Mouse (Mus musculus): ENCODE measurements around the gene Gse1. TPM values are rescaled to one million over a fixed set of nuclear protein-coding genes. Genes with fewer than 3 reads are reported as not detected.

Gene Gse1
- polyA plus RNA-seq, 1 experiment from 2014 or later: 20.7 TPM

GRCm38 (mm10) chr8:120316707-120317106 is 88.5 kb downstream of the Gse1 start:
- no peaks in the 10 kb centered on the region for H3K36me3 ChIP-seq (ENCODE audit: control insufficient read depth, insufficient read depth, low read length)
- H3K27ac ChIP-seq (ENCODE audit: low read depth, low read length): no peak overlapping the region
- DNase-seq (ENCODE audit: low spot score, missing footprints) (no peak), ATAC-seq (ENCODE audit: low FRiP score) (no peak)
- peaks cover 12% of the 10 kb centered on the region for H3K4me1 ChIP-seq (ENCODE audit: control insufficient read depth, insufficient read depth, low read length)
- H3K4me2 ChIP-seq: no peak overlapping the region
- H3K9ac ChIP-seq (ENCODE audit: low read length): no peak overlapping the region
- 88% methylated on average over 7 of the region's 7 CpGs for WGBS
- H3K9me3 ChIP-seq (ENCODE audit: control insufficient read depth, low read length): no peaks in the 10 kb centered on the region
- no peaks in the 10 kb centered on the region for H3K27me3 ChIP-seq (ENCODE audit: control insufficient read depth, insufficient read depth, low read length)
- no peak overlapping the region for H3K4me3 ChIP-seq (ENCODE audit: low read depth, low read length)

- Histone ChIP-seq H3K4me3 (ENCODE audit: low read depth, low read length) (no peak overlapping the region), H3K36me3 (ENCODE audit: control insufficient read depth, insufficient read depth, low read length) (no peaks in the 10 kb centered on the region), H3K9me3 (ENCODE audit: control insufficient read depth, low read length) (no peaks in the 10 kb centered on the region), H3K4me1 (ENCODE audit: control insufficient read depth, insufficient read depth, low read length) (peaks cover 16% of the 10 kb centered on the region), H3K27ac (ENCODE audit: low read depth, low read length) (no peak overlapping the region), H3K4me2 (no peak overlapping the region), H3K27me3 (ENCODE audit: control insufficient read depth, insufficient read depth, low read length) (no peaks in the 10 kb centered on the region), H3K9ac (ENCODE audit: low read length) (no peak overlapping the region)
- no peak for DNase-seq (ENCODE audit: low spot score, missing footprints)
- no peak for ATAC-seq (ENCODE audit: low FRiP score)
- 92% methylated on average over 21 of the region's 21 CpGs for WGBS
Observed at GRCm38 (mm10) chr8:120317118-120317824, 89.0 kb downstream of the Gse1 start.

GRCm38 (mm10) chr8:120318476-120318991 is 90.3 kb downstream of the Gse1 start:
- ATAC-seq (ENCODE audit: low FRiP score) (no peak), DNase-seq (ENCODE audit: low spot score, missing footprints) (no peak)
- Histone ChIP-seq H3K4me1 (ENCODE audit: control insufficient read depth, insufficient read depth, low read length) (peaks cover 29% of the 10 kb centered on the region), H3K4me2 (no peak overlapping the region), H3K4me3 (ENCODE audit: low read depth, low read length) (no peak overlapping the region), H3K9ac (ENCODE audit: low read length) (no peak overlapping the region), H3K36me3 (ENCODE audit: control insufficient read depth, insufficient read depth, low read length) (no peaks in the 10 kb centered on the region), H3K27ac (ENCODE audit: low read depth, low read length) (no peak overlapping the region), H3K27me3 (ENCODE audit: control insufficient read depth, insufficient read depth, low read length) (no peaks in the 10 kb centered on the region), H3K9me3 (ENCODE audit: control insufficient read depth, low read length) (no peaks in the 10 kb centered on the region)
- WGBS: 63% methylated on average over 12 of the region's 12 CpGs

- WGBS: 20% methylated on average over 7 of the region's 7 CpGs
- H3K27me3 ChIP-seq (ENCODE audit: control insufficient read depth, insufficient read depth, low read length): no peaks in the 10 kb centered on the region
- no peak overlapping the region for H3K4me3 ChIP-seq (ENCODE audit: low read depth, low read length)
- no peaks in the 10 kb centered on the region for H3K36me3 ChIP-seq (ENCODE audit: control insufficient read depth, insufficient read depth, low read length)
- H3K27ac ChIP-seq (ENCODE audit: low read depth, low read length): no peak overlapping the region
- ATAC-seq (ENCODE audit: low FRiP score) (no peak; the same call in 1 of the 2 replicates), DNase-seq (ENCODE audit: low spot score, missing footprints) (peak; percentile 94)
- H3K9me3 ChIP-seq (ENCODE audit: control insufficient read depth, low read length): no peaks in the 10 kb centered on the region
- H3K9ac ChIP-seq (ENCODE audit: low read length): no peak overlapping the region
- no peak overlapping the region for H3K4me2 ChIP-seq
- H3K4me1 ChIP-seq (ENCODE audit: control insufficient read depth, insufficient read depth, low read length): peaks cover 38% of the 10 kb centered on the region
Observed at GRCm38 (mm10) chr8:120319449-120319848, 91.2 kb downstream of the Gse1 start.

- no peaks in the 10 kb centered on the region for H3K27me3 ChIP-seq (ENCODE audit: control insufficient read depth, insufficient read depth, low read length)
- H3K9ac ChIP-seq (ENCODE audit: low read length): no peak overlapping the region
- ATAC-seq (ENCODE audit: low FRiP score): no peak
- peaks cover 41% of the 10 kb centered on the region for H3K4me1 ChIP-seq (ENCODE audit: control insufficient read depth, insufficient read depth, low read length)
- no peak overlapping the region for H3K4me3 ChIP-seq (ENCODE audit: low read depth, low read length)
- no peaks in the 10 kb centered on the region for H3K36me3 ChIP-seq (ENCODE audit: control insufficient read depth, insufficient read depth, low read length)
- DNase-seq (ENCODE audit: low spot score, missing footprints): no peak
- H3K4me2 ChIP-seq: no peak overlapping the region
- no peak overlapping the region for H3K27ac ChIP-seq (ENCODE audit: low read depth, low read length)
- WGBS: 90% methylated on average over 5 of the region's 5 CpGs
- H3K9me3 ChIP-seq (ENCODE audit: control insufficient read depth, low read length): no peaks in the 10 kb centered on the region
Observed at GRCm38 (mm10) chr8:120320146-120320545, 91.9 kb downstream of the Gse1 start.

GRCm38 (mm10) chr8:120321724-120322123 is 93.5 kb downstream of the Gse1 start:
- Histone ChIP-seq H3K4me2 (no peak overlapping the region), H3K36me3 (ENCODE audit: control insufficient read depth, insufficient read depth, low read length) (no peaks in the 10 kb centered on the region), H3K4me3 (ENCODE audit: low read depth, low read length) (no peak overlapping the region), H3K4me1 (ENCODE audit: control insufficient read depth, insufficient read depth, low read length) (peaks cover 52% of the 10 kb centered on the region), H3K27me3 (ENCODE audit: control insufficient read depth, insufficient read depth, low read length) (no peaks in the 10 kb centered on the region), H3K27ac (ENCODE audit: low read depth, low read length) (peak overlapping the region; percentile 90), H3K9me3 (ENCODE audit: control insufficient read depth, low read length) (no peaks in the 10 kb centered on the region), H3K9ac (ENCODE audit: low read length) (no peak overlapping the region)
- ATAC-seq (ENCODE audit: low FRiP score) (no peak), DNase-seq (ENCODE audit: low spot score, missing footprints) (no peak)
- 37% methylated on average over 6 of the region's 6 CpGs for WGBS

GRCm38 (mm10) chr8:120322956-120323448 is 94.7 kb downstream of the Gse1 start:
- peak overlapping the region; percentile 90 for H3K27ac ChIP-seq (ENCODE audit: low read depth, low read length)
- H3K36me3 ChIP-seq (ENCODE audit: control insufficient read depth, insufficient read depth, low read length): no peaks in the 10 kb centered on the region
- ATAC-seq (ENCODE audit: low FRiP score): peak; percentile 92
- H3K4me2 ChIP-seq: peak overlapping the region; percentile 23
- H3K4me1 ChIP-seq (ENCODE audit: control insufficient read depth, insufficient read depth, low read length): peaks cover 48% of the 10 kb centered on the region
- H3K9me3 ChIP-seq (ENCODE audit: control insufficient read depth, low read length): no peaks in the 10 kb centered on the region
- peak overlapping the region; percentile 47; the same call in 1 of the 2 replicates for H3K9ac ChIP-seq (ENCODE audit: low read length)
- no peak overlapping the region for H3K4me3 ChIP-seq (ENCODE audit: low read depth, low read length)
- under 1% methylated on average over 20 of the region's 20 CpGs for WGBS
- no peaks in the 10 kb centered on the region for H3K27me3 ChIP-seq (ENCODE audit: control insufficient read depth, insufficient read depth, low read length)
- peak; percentile 96 for DNase-seq (ENCODE audit: low spot score, missing footprints)

- no peak for ATAC-seq (ENCODE audit: low FRiP score)
- Histone ChIP-seq H3K4me1 (ENCODE audit: control insufficient read depth, insufficient read depth, low read length) (peaks cover 41% of the 10 kb centered on the region), H3K27ac (ENCODE audit: low read depth, low read length) (no peak overlapping the region; the same call in 1 of the 2 replicates), H3K9ac (ENCODE audit: low read length) (no peak overlapping the region), H3K4me2 (no peak overlapping the region), H3K36me3 (ENCODE audit: control insufficient read depth, insufficient read depth, low read length) (no peaks in the 10 kb centered on the region), H3K9me3 (ENCODE audit: control insufficient read depth, low read length) (no peaks in the 10 kb centered on the region), H3K27me3 (ENCODE audit: control insufficient read depth, insufficient read depth, low read length) (no peaks in the 10 kb centered on the region), H3K4me3 (ENCODE audit: low read depth, low read length) (no peak overlapping the region)
- WGBS: 53% methylated on average over 3 of the region's 3 CpGs
- no peak for DNase-seq (ENCODE audit: low spot score, missing footprints)
Observed at GRCm38 (mm10) chr8:120324555-120324954, 96.3 kb downstream of the Gse1 start.

GRCm38 (mm10) chr8:120325172-120325767 is 97.0 kb downstream of the Gse1 start:
- H3K9ac ChIP-seq (ENCODE audit: low read length): no peak overlapping the region
- no peak for ATAC-seq (ENCODE audit: low FRiP score)
- no peak overlapping the region for H3K27ac ChIP-seq (ENCODE audit: low read depth, low read length)
- H3K4me1 ChIP-seq (ENCODE audit: control insufficient read depth, insufficient read depth, low read length): peaks cover 41% of the 10 kb centered on the region
- H3K4me3 ChIP-seq (ENCODE audit: low read depth, low read length): no peak overlapping the region
- no peaks in the 10 kb centered on the region for H3K9me3 ChIP-seq (ENCODE audit: control insufficient read depth, low read length)
- no peaks in the 10 kb centered on the region for H3K36me3 ChIP-seq (ENCODE audit: control insufficient read depth, insufficient read depth, low read length)
- no peak overlapping the region for H3K4me2 ChIP-seq
- DNase-seq (ENCODE audit: low spot score, missing footprints): no peak
- H3K27me3 ChIP-seq (ENCODE audit: control insufficient read depth, insufficient read depth, low read length): no peaks in the 10 kb centered on the region
- 77% methylated on average over 5 of the region's 5 CpGs for WGBS
